Mouse (Mus musculus) NIH3T3 (cell line): ENCODE measurements around the gene Nedd8.
A peak's percentile ranks its signal among the peaks of the same experiment; 100 is the strongest.

Source experiments
- DNase-seq: peaks from one replicate; pipeline ENCODE4 v3.0.0-alpha.2; 2012; ENCODE audit warnings: low read depth

Gene Nedd8

DNA sequence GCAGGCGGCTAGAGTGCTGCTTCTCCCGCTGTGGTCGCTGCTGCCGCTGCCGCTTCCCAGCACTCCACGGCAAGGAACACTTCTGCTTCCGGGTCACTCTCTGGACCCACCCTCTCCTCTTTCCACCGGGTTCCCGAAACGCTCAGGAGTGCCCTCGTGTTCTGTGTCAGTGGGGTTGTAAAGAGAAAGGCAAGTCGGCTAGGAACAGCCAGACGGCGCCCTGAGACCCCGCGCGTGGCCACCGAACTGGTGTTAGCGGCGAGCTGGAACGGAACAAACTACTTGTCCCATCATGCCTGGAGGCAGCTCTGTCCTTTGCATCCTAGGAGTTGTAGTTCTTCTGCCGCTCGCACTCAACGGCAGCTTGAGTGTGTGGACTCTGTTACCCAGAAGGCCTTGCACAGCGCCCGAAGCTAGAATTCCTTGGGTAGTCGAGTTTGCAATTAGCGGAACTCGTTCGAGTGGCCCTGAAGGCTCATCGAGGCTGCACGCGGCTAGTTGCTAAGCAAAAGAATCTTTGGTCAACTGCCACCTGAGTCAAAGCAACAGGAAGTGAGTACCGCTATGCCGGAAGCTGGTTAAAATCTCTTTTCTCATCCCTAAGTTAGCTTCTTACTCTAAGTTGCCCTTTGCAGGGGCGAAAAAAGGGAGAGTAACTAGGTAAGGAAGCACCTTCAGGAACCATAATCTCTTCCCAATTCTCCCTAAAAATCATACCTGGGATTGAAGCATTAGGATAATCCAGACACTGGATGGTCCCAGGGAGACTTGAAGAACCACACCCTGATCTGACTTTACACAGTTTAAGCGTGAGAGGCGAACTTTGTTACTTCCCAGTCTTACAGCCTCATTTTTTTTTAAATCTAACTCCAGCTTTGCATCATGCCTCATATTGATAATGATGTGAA, at the start of gene Nedd8, which contains the start of gene Gmpr2:
TSS of gene Nedd8 (minus strand) at position 292 of the 908 bp plus-strand sequence.
TSS of gene Gmpr2 (plus strand) at position 109 of the 908 bp plus-strand sequence.
- peak; percentile 94 for DNase-seq

DNA sequence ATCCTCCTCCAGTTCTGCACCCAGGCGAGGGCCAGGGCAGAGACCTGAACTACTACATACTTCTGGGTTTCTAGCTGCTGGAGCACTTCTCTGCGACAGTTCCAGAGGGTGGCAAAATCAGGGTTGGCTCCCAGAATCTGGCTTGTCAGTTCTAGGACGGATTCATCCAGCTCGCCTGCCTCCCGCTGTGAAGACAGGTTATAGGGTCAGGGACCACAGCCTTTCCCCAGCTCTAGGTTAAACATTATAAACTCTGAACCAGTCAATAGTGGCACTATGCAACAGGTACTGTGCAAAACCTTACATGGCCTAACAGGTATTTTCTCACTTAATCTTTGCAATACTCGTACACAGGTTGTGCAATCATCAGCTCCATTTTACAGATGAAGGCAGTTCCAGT, 49.2 kb upstream of the Nedd8 start:
- DNase-seq, result no peak

DNA sequence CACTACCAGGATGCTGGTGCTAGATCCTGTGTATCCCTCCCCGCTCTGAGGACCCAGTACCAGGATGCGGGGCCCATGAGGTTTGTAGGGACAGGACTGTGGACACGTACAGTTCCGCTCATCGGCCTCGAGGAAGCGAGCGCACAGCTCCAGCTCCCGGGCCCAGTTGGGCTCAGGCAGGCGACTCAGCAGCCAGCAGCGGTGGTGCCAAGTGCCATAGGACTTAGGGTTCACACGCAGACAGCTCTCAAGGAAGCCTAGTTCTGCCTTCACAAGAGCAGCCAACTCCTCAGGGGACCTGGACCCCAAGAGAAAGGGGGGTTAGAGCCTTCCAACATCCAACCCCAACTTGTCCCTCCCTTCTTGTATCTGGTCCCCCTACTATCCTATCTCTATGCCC, 48.7 kb upstream of the Nedd8 start:
- DNase-seq, result no peak

DNA sequence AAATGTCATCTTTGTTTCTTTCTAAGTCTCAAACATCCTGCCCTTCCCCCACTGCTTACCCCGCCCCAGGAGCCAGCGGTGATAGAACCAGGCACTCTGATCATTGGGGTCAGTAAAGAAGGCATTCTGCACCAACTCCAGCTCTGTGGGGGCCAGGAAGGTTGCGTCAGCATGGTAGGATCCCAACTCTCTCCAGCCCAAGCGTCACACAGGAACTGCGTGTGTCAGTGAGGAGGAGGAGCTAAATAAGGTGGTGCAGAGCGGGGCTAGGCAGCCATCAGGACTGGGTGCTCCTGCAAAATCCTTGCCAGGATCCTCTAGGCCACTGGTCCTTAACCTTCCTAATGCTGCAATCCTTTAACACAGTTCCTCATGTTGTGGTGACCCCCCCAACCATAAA, 47.8 kb upstream of the Nedd8 start:
- DNase-seq, result no peak

DNA sequence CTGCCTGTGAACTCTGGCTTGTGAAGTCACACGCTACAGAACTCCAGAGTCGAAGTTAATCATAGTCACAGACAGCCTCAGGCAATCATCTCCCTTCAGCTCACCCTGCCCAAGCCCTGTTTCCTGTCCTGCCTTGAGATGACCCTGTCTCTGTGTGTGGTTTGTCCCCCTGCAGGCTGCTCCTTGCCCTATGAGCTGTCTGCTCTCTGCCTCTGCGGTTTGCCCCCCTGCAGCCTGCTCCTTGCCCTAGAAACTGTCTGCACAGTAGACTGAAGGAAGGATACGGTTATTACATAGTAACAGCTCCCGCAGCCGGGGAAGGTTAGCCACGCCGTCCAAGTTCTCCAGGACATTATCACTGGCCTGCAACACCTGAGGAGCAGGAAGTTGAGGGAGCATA, 45.0 kb upstream of the Nedd8 start:
- DNase-seq, result no peak

DNA sequence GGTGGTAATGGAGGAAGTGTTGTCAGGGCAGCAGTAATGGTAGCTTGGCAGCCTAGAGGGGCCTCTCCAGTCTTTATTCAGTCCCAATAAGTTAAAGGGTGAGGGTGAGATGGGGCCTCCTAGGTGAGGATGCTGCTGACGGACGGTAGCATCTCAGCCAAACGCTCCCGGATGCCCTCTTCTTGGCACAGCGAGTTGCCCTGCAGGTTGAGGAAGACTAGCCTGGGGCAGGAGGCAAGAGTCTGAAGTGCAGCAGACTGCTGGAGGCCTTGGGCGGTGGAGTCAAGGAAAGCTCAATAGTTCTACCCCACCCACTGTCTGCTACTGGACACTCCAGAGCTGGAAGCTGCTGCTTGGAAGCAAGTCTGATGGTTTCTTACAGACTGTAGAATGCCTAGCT, 44.3 kb upstream of the Nedd8 start:
- no peak for DNase-seq

DNA sequence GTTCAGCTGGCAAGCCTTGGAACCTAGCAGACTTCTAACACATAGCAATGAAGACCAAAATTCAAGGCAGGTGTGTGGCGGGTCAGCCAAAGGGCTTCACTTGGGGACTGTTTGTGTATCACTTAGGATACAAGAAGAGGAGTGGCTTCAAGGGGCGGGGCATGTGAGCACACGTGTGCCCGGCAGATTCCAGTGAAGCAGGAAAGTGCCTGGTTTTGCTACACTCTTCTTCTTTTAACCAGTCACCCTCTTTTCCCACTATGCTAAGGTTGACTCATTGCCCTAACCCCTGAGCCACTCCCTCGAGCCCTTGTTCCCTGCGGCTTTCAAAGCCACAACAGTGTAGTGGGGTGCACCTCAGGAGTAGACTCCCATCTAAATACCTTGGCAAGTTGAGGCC, 43.0 kb upstream of the Nedd8 start:
- peak; percentile 37 for DNase-seq

DNA sequence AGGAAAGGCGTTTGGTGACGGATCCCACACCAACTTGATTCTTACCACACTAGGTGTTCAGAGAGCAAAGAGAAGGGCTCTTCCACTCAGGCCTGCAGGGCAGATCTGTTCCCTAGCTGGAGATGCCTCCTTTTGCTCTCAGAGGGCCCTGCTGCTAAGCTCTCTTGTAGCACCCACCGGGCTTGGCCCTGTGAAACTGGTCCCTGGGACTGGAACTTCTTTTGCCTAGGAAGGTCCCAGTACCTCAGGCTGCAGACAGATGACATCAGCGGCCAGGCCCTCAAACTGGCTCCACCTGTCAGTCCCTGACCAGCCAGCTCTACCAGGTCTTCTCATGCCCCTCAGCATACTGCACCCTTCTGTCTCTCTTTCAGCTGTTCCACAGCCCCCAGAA, 41.8 kb upstream of the Nedd8 start, which contains the start of gene Tgm1:
TSS of gene Tgm1 (minus strand) at position 198 of the 394 bp plus-strand sequence.
- no peak for DNase-seq

DNA sequence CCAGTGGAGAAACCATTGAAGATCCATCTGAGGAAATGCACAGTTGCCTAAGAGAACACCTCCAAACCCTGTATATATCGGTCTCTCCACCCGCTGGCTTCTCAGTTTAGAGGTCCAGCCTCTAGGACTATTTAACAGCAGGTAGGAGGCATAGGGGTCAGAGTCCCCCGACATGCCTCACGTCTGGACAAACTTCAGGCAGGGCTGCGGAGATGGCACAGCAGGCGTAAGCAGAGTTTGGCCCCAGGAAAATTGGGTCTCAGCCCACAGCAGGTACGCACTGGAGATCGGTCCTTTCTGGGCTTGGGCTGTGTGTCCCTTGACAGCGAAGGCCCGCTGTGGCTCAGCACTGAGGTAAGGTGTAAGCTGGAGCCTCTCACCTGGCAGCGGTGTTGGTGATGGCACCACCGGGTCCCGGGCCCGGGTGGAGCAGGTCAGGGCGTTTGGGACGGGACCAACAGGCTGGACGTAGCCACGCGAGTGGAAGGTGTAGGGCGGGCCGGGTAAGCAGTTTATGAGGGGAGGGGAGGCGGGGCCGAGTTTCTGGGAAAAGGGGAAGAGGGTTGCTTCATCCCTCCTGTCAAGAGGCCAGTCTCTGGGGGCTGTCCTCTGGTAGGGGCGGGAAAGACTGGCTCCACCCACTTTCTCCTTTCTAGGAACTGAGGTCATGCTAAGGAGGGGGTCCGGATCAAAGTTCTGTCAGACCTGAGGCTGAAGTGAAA, 41.2 kb upstream of the Nedd8 start:
- DNase-seq, result no peak

DNA sequence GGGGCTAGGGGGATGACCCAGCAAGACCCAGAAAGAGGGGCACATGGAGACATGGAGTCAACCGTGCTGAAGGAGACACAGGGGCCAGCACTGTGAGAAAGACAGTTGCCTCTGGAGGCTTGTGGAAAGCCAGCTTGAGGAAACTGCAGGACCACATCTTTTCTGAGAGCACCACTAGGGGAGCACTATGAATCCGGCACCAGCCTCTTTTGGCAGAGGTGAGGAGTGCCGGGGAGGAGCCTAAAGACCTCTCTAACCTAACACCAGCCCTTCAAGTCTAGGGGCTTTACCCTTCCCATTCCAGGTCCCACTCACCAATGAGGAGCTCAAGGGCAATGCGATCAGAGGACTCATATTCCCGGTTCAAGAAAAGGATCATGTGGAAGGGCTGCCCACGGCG, 39.9 kb upstream of the Nedd8 start:
- no peak for DNase-seq

DNA sequence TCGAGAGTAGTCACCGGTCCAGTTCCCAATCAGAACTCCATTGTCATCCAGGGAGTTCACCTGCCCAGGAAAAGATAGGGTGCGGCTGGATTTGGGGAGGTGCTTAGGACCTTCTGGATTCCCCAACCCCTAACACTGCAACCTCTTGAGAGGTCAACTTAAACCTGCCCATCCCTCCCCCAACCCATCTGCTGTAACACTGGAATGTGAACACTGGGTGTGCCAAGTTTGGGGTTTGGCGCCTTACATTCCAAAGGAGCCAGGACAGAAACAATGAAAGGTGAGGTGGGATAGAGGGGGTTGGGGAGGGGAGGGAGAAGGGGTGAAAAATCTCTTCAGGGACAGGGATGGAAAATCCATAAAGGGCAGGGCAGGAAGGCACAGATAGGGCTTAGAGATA, 37.6 kb upstream of the Nedd8 start:
- no peak for DNase-seq

DNA sequence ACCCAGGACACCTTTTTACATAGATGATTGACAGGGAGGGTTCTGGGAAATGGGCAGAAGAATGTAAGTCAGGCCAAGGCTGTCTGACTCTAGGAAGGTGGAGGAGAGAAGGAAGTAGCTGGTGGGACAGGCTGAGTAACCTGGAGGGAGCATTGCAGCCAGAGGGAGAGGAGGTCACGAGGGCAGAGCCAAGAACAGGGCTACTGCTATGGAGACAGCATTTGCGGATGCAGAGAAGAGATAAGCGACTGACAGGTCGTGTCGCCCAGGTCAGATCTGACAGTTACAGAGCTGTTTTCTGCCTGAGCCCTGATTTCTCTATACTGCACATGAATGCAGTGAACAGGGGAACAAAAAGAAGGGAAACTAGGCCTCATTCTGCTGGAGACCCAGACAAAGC, 35.5 kb upstream of the Nedd8 start:
- no peak for DNase-seq

DNA sequence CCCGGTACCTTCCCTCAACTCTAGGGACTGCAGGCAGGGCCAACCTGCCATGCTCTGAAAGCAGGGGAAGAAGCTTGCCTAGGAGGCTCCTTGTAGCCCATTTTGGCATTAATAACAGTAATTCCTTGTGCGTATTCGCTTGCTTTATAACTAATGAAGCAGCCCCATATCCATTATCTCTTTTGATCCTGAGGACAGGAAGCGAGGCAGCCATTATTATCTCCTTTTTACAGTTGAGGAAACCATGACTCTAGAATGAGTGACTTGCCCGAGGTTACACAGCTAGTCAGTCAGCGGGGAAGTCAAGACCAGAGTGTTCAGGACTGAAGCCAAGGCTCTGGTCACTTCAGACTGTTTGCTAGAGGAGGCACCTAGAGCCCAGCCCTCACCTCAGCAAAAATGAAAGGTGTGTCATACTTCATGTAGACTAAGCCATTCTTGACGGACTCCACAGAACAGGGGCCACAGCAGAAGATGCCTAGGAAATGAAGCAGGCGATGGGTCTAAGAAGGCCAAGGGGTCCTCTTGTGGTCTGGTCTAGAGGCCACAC, 34.2 kb upstream of the Nedd8 start:
- no peak for DNase-seq

DNA sequence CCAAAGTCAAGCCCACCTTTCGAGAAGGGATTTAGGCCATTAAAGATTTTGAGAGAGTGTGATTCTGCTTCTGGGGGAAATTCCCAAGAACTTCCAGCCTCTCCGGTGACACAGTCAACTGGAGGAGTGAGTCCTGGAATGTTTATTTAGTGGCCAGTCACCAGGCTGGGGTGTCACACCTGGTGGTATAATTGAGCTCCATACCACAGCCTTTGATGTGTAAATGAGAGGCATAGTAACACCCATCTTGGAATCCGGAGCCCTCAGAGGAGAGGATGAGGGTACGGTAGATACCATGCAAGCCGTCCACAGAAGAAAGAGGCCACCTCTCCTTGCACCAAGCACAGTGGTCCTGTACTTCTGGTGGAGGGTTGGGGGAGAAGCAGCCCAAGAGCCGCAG, 30.8 kb upstream of the Nedd8 start:
- DNase-seq, result no peak

DNA sequence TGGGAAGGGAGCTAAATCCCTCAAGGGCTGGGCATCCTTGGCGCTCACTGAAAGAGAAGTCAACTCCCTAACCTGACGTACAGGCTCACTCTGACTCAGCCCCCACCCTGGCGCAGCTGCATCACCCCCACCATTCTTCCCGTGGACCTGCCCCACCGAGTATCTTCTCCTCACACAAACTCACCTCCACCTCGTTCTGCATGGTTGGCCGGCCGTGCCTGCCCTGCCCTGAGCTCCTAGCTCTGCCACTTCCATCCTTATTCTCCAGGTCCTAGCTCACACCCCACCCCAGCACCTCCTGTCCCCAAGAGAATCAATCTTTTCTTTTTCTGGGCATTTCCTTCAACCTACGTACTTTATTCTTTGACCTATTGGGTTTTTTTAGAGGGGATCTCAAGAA, 29.2 kb upstream of the Nedd8 start:
- DNase-seq, result no peak

DNA sequence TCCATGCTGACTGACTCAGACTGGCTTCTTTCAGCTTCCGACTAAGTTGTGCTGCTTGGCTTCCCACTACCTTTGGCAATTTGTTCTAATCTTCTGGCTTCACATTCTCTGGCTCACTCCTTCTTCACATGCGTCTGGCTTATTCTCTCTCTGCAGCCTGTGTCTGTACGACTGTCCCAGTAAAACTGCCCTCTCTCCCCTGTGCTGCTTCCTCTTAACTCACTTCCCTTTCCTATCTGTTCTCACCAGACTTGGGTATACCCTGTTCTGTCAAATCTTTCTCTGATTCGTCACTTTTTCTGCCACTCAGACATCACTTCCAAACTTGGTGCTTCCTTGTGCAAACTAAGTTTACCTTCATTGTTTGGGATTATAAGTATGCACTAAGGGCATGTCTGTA, 25.3 kb upstream of the Nedd8 start:
- no peak for DNase-seq

DNA sequence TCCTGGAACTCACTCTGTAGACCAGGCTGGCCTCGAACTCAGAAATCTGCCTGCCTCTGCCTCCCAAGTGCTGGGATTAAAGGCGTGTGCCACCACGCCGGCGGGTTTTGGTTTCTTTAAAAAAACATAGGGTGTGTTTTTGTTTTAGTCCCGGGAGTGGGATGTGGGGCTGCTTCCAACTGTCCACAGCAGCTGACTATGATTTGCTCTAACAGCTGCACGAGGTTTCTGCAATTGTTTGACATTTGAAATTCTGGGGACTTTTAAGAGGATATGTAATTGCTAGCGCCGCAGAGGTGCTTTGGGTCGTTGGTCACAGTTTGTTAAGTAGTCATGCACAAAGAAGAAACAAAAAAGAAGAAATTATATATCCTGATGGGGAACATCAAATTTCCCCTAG, 17.5 kb upstream of the Nedd8 start:
- no peak for DNase-seq

DNA sequence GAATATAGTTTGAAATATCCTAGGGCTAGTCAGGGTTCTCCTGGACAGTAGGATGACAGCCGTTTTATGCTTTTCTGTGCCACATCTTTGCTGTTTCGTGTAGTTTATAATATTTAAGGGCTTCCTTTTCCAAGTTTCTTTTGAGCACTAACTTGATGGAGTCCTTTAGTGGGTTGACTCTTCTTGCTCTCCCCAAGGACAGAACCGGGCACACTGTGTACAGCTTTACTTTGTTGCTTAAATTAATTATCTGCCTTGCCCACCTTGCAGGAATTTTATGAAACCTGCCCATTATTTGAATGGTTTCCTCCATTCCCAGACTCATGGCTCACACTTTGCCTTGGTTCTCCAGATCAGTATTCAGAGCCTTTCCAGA, 10.2 kb upstream of the Nedd8 start:
- no peak for DNase-seq

DNA sequence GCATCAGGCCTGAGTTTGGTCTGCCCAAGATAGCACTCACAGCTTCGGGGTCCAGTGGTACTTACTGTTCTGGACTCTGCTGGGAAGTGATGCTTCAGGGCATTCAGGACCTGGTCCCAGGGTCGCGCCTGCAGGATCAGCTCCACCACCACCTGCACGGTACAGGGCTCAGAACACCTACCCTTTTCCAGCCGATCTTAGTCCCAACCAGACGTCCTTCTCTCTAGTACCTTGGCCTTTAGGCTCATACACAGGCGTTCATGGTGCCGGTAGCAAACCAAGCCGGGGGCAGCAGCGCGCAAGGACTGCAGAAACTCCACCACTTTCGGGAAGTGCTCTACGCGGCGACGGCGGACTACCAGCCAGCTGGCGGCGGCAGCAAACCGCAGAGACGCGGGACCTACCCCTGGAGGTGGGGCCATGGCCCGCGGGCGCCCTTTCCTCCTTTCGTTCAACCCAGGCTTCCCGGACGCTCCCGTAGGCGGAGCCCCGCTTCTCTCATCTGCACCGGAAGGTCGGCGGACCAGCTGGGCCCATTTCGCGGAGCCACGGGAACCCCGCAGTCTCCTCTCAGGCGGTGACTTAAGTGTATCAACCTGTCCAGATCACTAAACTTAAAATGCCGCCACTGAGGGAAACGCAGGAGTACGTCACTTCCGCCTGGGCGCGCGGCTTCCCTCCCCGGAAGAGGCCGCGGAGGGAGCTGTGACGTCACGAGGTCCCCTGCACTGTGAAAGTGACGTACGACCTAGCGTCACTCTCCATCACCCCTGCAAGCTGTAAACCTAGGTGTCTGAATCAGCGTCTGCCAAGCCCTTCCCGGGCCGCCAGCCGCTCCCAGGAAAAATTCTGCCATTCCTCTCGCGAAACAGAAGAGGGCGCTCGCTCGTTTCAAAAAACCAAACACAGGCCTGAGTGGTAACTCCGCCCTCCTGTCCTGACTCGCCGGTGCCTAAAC, 9.5 kb upstream of the Nedd8 start, which contains the start of gene Tinf2:
TSS of gene Tinf2 (minus strand) at position 661 of the 958 bp plus-strand sequence.
- DNase-seq, result peak; percentile 97

DNA sequence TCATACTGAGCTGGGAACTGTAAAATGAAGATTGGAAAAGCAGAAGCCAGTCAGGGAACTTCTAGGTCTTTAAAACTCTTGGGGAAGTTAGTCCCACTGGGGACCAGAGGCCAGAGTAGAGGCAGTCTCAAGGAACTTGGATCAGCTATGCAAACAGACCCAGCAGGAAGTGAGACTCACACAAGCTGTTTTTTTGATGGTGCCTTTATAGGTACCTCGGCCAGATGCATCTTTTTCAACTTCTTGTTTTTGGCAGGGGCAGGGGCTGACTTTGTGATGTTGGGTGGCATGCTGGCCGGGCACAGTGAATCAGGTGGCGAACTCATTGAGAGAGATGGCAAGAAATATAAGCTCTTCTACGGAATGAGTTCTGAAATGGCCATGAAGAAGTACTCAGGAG, 5.7 kb upstream of the Nedd8 start:
- no peak for DNase-seq

DNA sequence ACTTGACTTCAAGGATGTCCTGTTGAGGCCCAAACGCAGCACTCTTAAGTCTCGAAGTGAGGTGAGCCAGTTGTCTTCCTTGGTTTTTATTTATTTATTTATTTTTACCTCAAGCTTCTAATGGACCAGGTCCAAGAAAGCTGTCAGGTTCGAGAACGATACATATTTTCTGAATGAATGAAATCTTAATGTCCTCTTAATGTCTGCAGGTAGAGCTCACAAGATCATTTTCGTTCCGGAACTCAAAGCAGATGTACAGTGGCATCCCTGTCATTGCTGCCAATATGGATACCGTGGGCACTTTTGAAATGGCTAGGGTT, 777 bp upstream of the Nedd8 start:
- no peak for DNase-seq

DNA sequence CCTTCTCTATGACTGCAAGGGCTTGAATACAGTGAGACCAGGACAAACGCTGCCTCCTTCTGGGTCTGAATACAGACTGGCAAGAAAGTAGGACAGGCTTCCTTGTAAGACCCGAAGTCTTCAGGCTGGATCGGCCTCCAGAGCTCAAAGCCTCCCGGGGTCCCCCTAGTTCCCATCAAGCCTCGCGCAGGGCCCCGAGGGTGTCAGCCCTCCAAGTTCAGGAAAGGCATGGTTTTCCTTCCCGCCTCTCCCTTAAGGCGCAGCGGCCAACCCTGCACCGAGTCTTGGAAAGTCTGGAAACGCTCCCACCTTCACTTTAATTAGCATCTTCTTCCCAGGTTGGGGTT, 465 bp downstream of the Nedd8 start:
- no peak for DNase-seq
